14 mouse cellular contexts compared by ENCODE assay signal in genomic region chr6:96437814-96438213, GRCm38 (mm10).
"Had no signal": no experiment of that assay in that cellular context is flagged by ENCODE, and none has a peak within 500 bp of the region (broad histone marks: within the 10 kb centered on the region; RNA-seq: fewer than 3 reads in every experiment).

No protein-coding gene starts in this region.

- H3K36me3 ChIP-seq: liver, embryonic 15.5 days; midbrain, embryonic 15.5 days; neural tube, embryonic 13.5 days had no signal

- ATAC-seq: intestine, postnatal 0 days; lung, postnatal 0 days; midbrain, embryonic 15.5 days had no signal

- H3K4me2 ChIP-seq: liver, embryonic 11.5 days; liver, embryonic 15.5 days; midbrain, embryonic 11.5 days; midbrain, embryonic 15.5 days; neural tube, embryonic 13.5 days had no signal

- H3K9ac ChIP-seq: liver, embryonic 15.5 days; midbrain, embryonic 15.5 days; neural tube, embryonic 13.5 days had no signal

- H3K4me3 ChIP-seq: layer of hippocampus, adult 2 months; liver, embryonic 15.5 days; midbrain, embryonic 15.5 days; neural tube, embryonic 13.5 days had no signal

- H3K9me3 ChIP-seq: liver, embryonic 15.5 days; midbrain, embryonic 15.5 days; neural tube, embryonic 13.5 days had no signal

- DNase-seq: kidney, adult 9 months; left cerebral cortex, postnatal 4 days; lung, adult 2 months; lung, postnatal 36 days; right cerebral cortex, postnatal 25 days; thymus, postnatal 36 days had no signal

- H3K27me3 ChIP-seq: liver, embryonic 15.5 days; midbrain, embryonic 15.5 days; neural tube, embryonic 13.5 days had no signal

- H3K4me1 ChIP-seq: liver, embryonic 15.5 days; neural tube, embryonic 13.5 days had no signal

- H3K27ac ChIP-seq: layer of hippocampus, adult 2 months; liver, embryonic 15.5 days; midbrain, embryonic 15.5 days; neural tube, embryonic 13.5 days had no signal
